ENCODE assay signal across 18 mouse cellular contexts in genomic region chr10:77299194-77299593, GRCm38 (mm10).
"Had no signal": no experiment of that assay in that cellular context is flagged by ENCODE, and none has a peak within 500 bp of the region (broad histone marks: within the 10 kb centered on the region; RNA-seq: fewer than 3 reads in every experiment).

No protein-coding gene starts in this region.

- ATAC-seq: intestine, embryonic 15.5 days; lung, postnatal 0 days; midbrain, embryonic 15.5 days had no signal

- H3K9me3 ChIP-seq: intestine, embryonic 15.5 days; midbrain, embryonic 12.5 days; midbrain, embryonic 15.5 days; neural tube, embryonic 12.5 days; neural tube, embryonic 15.5 days; stomach, embryonic 15.5 days had no signal

- H3K4me3 ChIP-seq: intestine, embryonic 15.5 days; midbrain, embryonic 12.5 days; midbrain, embryonic 15.5 days; neural tube, embryonic 12.5 days; neural tube, embryonic 15.5 days; stomach, embryonic 15.5 days had no signal

- H3K36me3 ChIP-seq: intestine, embryonic 15.5 days; stomach, embryonic 15.5 days had no signal

- DNase-seq: kidney, adult 18-20 months; kidney, adult 9 months; kidney, postnatal 14 days; kidney, postnatal 4 days; layer of hippocampus, adult 9-11 months; lung, embryonic 14.5 days; retina, postnatal 1 day; right cerebral cortex, postnatal 25 days; spleen, adult 18-20 months; thymus, postnatal 25 days had no signal

- H3K27me3 ChIP-seq: intestine, embryonic 15.5 days; midbrain, embryonic 12.5 days; midbrain, embryonic 15.5 days; neural tube, embryonic 12.5 days; neural tube, embryonic 15.5 days; stomach, embryonic 15.5 days had no signal

- H3K9ac ChIP-seq: intestine, embryonic 15.5 days; lung, embryonic 14.5 days; midbrain, embryonic 12.5 days; midbrain, embryonic 15.5 days; neural tube, embryonic 12.5 days; neural tube, embryonic 15.5 days; stomach, embryonic 15.5 days had no signal

- H3K4me1 ChIP-seq: intestine, embryonic 15.5 days; midbrain, embryonic 12.5 days; midbrain, embryonic 15.5 days; neural tube, embryonic 12.5 days; neural tube, embryonic 15.5 days; stomach, embryonic 15.5 days had no signal

- H3K4me2 ChIP-seq: intestine, embryonic 15.5 days; lung, embryonic 14.5 days; midbrain, embryonic 12.5 days; midbrain, embryonic 15.5 days; neural tube, embryonic 12.5 days; neural tube, embryonic 15.5 days; stomach, embryonic 15.5 days had no signal

- H3K27ac ChIP-seq: intestine, embryonic 15.5 days; macrophage; midbrain, embryonic 12.5 days; midbrain, embryonic 15.5 days; neural tube, embryonic 12.5 days; neural tube, embryonic 15.5 days; stomach, embryonic 15.5 days had no signal
